Mouse (Mus musculus): Measurements from ENCODE around the gene Hoxa10. TPM values are rescaled to one million over a fixed set of nuclear protein-coding genes. Genes with fewer than 3 reads are reported as not detected.
A peak's percentile ranks its signal among the peaks of the same experiment; 100 is the strongest.

Hoxa10 gene
- total RNA-seq, 2 experiments from 2014 or later = not detected

- DNase-seq = no peak
Observed at GRCm38 (mm10) chr6:52217459-52217768, 23.2 kb downstream of the Hoxa10 start.

DNA sequence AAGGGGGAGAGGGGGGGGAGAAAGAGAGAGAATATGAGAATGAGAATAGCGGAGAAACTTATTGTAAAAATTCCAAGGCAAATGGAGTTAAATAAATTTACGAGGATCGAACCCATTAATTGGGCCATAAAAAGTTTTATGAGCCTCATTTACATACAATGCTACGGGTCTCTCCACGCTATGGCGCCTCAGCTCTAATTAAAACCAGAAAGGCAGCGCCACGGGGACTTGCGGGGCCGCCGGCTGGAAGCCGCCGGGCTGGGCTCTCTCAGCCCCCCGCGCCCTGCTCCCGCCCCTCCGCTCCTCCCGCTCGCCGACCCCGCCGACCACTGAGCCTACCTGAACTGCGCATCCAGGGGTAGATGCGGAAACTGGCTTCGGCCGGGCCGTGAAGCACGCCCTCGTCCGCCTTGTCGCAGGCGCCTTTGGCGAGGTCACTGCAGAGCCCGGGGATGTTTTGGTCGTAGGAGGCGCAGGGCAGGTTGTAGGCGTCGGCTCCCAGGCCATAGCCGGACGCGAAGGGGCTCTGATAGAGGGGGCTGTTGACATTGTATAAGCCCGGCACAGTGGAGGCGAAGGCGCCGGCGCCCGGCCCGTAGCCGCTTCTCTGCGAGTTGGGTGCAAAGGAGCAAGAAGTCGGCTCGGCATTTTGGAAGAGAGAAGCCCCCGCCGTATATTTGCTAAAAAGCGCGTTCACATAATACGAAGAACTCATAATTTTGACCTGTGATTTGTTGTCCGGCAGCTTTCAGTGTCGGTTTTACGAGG is 23.8 kb downstream of the Hoxa10 start:
- no peak for DNase-seq

- DNase-seq = peak; percentile 6
Observed at GRCm38 (mm10) chr6:52215771-52216535, 24.7 kb downstream of the Hoxa10 start.

DNA sequence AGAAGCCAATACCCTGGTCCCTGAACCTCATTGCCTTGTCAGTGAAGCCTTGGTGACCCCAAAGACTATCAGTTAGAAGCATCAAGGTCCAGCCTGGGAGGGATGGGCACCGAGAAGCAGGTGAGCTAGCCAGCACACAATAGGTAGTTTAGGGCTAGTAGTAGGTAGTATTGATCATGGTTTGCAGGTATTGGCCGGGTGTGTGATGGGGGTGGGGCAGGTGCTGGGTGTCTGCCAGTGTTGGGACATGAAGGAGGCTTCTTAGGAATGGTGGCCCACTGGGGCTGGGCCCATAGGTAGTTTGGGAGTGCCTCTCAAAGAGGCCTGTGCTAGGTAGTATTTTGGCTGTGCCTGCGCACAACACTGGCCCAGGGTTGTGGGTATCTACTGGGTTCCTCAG is 25.6 kb downstream of the Hoxa10 start:
- no peak for DNase-seq

DNA sequence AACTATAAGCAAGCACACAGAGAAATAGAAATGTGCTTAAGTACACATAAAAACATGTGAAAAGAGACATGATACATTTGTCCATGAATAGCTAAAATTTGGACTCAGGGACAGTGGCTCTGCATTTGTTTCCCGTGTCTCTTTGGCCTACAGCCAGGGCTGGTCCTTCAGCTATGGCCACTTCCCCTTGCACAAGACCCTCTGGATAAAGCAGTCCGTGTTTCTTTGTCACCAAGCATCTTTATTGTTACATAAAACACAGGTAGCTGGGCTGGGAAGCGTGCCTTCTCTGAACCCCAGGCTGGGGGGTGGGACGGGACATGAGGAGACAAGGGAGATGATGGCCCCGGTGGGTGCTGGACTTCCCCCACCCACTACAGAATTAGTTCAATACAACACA is 26.4 kb downstream of the Hoxa10 start:
- no peak for DNase-seq

- DNase-seq = no peak
Observed at GRCm38 (mm10) chr6:52213119-52213986, 27.3 kb downstream of the Hoxa10 start, which contains the start of the genes Hoxa3 and Gm28308. Hoxa3 (minus strand) TSS chr6:52213336. Gm28308 (minus strand) TSS chr6:52213339.

GRCm38 (mm10) chr6:52212556-52213118 is 28.0 kb downstream of the Hoxa10 start:
- DNase-seq = no peak

DNA sequence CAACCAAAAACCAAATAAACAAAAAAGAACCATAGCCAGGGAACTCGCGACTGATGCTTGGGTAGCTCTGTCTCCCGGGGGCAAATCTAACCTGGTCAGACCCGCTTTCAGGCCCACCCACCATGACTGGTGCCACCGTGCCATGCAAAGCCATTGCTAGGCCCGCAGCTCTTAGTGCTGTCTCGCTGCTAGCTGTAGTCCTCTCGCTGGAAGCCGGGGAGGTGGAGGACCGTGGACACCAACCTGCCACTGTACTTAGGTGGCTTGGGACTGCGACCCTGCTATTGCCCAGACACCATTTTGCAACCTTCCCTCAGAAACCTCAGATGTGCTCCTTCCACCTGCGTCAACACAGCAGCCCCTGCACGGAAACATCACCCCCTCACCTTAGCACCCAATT is 28.7 kb downstream of the Hoxa10 start:
- no peak for DNase-seq

DNA sequence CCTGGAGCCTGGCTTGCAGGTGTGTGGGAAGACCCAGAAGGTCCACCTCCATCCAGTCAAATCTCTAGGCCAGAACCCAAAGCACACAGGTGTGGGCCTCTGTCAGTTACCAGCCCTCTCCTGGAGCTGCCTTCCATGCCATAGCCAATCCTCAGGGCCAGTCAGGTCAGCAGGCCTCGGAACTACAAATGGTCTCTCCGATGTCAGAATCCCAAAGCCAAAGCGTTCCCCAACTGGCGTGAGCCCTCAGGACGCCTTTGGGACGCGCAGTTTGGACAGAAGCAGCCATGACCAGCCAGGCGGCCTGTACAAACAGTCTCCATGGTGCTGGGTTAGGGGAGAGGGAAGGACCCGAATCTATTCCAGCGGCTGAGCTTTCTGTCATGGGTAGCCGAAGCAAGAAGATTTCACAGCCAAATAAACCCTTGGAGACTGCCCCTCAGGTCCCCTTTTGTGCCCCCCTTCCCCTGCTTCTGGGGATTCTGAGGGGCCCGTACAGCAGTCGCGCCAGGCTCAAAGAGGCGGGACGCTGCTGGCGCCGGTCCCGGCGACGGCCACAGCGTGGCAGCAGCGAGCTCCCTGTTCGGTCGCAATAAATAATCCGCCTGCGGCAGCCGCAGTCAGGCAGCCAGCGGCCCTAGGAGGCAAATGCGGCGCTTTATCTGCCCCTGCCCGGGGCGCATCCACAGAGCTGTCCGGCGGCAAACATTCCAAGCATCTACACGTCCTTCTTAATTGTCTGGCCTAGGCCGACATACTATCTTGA is 29.3 kb downstream of the Hoxa10 start:
- peak; percentile 82 for DNase-seq

GRCm38 (mm10) chr6:52209685-52210046 is 31.0 kb downstream of the Hoxa10 start:
- no peak for DNase-seq

- peak; percentile 6 for DNase-seq
Observed at GRCm38 (mm10) chr6:52208868-52209684, 31.6 kb downstream of the Hoxa10 start.

GRCm38 (mm10) chr6:52208072-52208867 is 32.4 kb downstream of the Hoxa10 start, which contains the start of gene Hoxa6:
Hoxa6 (minus strand) TSS chr6:52208722.
- peak; percentile 29 for DNase-seq

- DNase-seq = no peak
Observed at GRCm38 (mm10) chr6:52207684-52207976, 33.0 kb downstream of the Hoxa10 start.

DNA sequence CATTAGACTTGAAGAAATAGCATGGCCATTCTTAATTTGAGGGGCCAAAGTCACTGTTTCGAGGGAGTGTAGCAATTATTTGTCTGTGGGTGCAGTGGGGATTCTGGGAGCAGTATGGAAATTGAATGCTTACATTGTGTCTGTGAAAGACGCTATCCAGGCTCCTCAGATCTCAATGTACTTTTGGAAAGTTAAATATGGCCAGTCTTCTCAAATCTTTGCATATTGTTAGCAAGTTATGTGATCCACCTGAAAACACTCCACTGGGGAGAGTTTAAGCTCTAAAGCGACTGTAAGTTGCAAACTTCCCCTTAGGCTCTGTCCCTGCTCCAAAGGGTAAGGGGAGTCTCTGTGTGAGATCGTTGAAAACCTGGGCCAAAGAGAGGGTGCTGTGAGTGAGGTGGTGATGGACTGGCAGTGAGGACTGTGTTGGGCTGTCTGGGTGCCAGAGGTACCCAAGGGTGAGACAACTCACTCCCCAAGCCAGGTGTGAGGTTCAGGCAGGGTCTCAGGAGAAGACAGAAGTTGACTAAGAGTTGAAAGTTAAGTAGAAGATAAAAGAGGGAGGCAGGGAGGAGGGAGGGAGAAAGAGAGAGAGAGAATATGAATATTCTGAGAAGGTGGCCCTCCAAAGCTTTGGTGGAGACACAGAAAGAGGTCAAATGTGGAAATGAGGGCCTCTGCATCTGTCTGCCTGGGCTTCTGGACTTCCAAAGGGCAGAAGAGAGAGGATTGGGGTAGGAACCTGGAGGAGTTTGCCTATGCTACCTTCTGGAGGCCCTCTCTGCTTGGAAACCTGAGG is 33.6 kb downstream of the Hoxa10 start:
- no peak for DNase-seq

GRCm38 (mm10) chr6:52205638-52206621 is 34.7 kb downstream of the Hoxa10 start:
- peak; percentile 6 for DNase-seq

GRCm38 (mm10) chr6:52205221-52205620 is 35.4 kb downstream of the Hoxa10 start:
- DNase-seq = no peak

DNA sequence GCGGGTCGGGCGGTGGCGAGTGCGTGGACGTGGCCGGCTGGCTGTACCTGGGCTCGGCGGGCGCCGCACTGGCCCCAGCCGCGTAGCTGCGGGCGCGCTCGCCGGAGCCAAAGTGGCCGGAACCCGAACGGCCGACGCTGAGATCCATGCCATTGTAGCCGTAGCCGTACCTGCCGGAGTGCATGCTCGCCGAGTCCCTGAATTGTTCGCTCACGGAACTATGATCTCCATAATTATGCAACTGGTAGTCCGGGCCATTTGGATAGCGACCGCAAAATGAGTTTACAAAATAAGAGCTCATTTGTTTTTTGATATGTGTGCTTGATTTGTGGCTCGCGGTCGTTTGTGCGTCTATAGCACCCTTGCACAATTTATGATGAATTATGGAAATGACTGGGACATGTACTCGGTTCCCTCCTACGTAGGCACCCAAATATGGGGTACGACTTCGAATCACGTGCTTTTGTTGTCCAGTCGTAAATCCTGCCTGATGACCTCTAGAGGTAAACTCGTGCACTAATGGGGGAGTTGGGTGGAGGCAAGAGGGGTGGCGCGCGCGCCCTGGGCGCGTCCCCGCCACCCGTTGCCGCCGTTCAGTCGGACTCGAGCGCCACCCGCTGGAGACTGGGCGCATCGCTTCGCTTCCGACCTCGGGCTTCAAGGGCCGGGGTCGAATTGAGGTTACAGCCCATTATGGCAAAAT is 36.5 kb downstream of the Hoxa10 start, which contains the start of gene Hoxa5:
Hoxa5 (minus strand) TSS at position 538 of the 703 bp plus-strand sequence.
- peak; percentile 75 for DNase-seq

Data from heart, postnatal 4 days (tissue).